Mouse (Mus musculus): ENCODE data around the gene Sec13. TPM values are rescaled to one million over a fixed set of nuclear protein-coding genes. Genes with fewer than 3 reads are reported as not detected.

Gene Sec13
- polyA plus RNA-seq, 1 experiment from 2014 or later: 229 TPM

GRCm38 (mm10) chr6:113679993-113680566 lies 60.5 kb downstream of the Sec13 start:
- Histone ChIP-seq H3K36me3 (no peaks in the 10 kb centered on the region), H3K27ac (no peak overlapping the region), H3K4me1 (replicated peaks) (no peaks in the 10 kb centered on the region), H3K9ac (replicated peaks) (no peak overlapping the region), H3K4me2 (replicated peaks) (no peak overlapping the region), H3K4me3 (replicated peaks) (no peak overlapping the region), H3K27me3 (no peaks in the 10 kb centered on the region), H3K9me3 (no peaks in the 10 kb centered on the region)
- no peak for ATAC-seq
- WGBS: 89% methylated on average over 9 of the region's 9 CpGs

GRCm38 (mm10) chr6:113678246-113679012 lies 62.1 kb downstream of the Sec13 start:
- H3K36me3 ChIP-seq: no peaks in the 10 kb centered on the region
- no peak overlapping the region for H3K4me3 ChIP-seq (replicated peaks)
- no peak for ATAC-seq
- 72% methylated on average over 14 of the region's 14 CpGs for WGBS
- no peak overlapping the region for H3K9ac ChIP-seq (replicated peaks)
- H3K9me3 ChIP-seq: no peaks in the 10 kb centered on the region
- H3K4me2 ChIP-seq (replicated peaks): no peak overlapping the region
- no peak overlapping the region for H3K27ac ChIP-seq
- no peaks in the 10 kb centered on the region for H3K4me1 ChIP-seq (replicated peaks)
- no peaks in the 10 kb centered on the region for H3K27me3 ChIP-seq

Small RNAs within 50 kb of the gene (microRNA-seq; reads per million reads assigned to microRNA genes)
- 0.82 reads per million for gene Mir7042

Other genes starting within 250 kb of the Sec13 start
- 5.2 and 6.0 TPM in 2 replicates for gene Prrt3, start 238.8 kb downstream of the Sec13 start, polyA plus RNA-seq (2015; fragmentation: Nextera tagmentation; extraction: Ambion mirVana)
- gene Emc3, start 209.1 kb downstream of the Sec13 start, polyA plus RNA-seq (2015; fragmentation: Nextera tagmentation; extraction: Ambion mirVana): 95.3 and 99.6 TPM in 2 replicates
- 4.2 and 4.5 TPM in 2 replicates for gene Fancd2, start 209.1 kb downstream of the Sec13 start, polyA plus RNA-seq (2015; fragmentation: Nextera tagmentation; extraction: Ambion mirVana)
- not detected in 2 replicates for gene Fancd2os, start 140.0 kb downstream of the Sec13 start, polyA plus RNA-seq (2015; fragmentation: Nextera tagmentation; extraction: Ambion mirVana)
- 227 and 229 TPM in 2 replicates for gene Brk1, start 136.0 kb downstream of the Sec13 start, polyA plus RNA-seq (2015; fragmentation: Nextera tagmentation; extraction: Ambion mirVana)
- 60.2 and 60.6 TPM in 2 replicates for gene Vhl, start 116.8 kb downstream of the Sec13 start, polyA plus RNA-seq (2015; fragmentation: Nextera tagmentation; extraction: Ambion mirVana)
- gene Irak2, start 102.3 kb downstream of the Sec13 start, polyA plus RNA-seq (2015; fragmentation: Nextera tagmentation; extraction: Ambion mirVana): 0.99 and 1.3 TPM in 2 replicates
- 0.93 and 1.0 TPM in 2 replicates for gene Tatdn2, start 43.7 kb downstream of the Sec13 start, polyA plus RNA-seq (2015; fragmentation: Nextera tagmentation; extraction: Ambion mirVana)
- 0.70 and 1.8 TPM in 2 replicates for gene Ghrl, start 20.9 kb downstream of the Sec13 start, polyA plus RNA-seq (2015; fragmentation: Nextera tagmentation; extraction: Ambion mirVana)

All from midbrain, embryonic 13.5 days (tissue).